Mouse (Mus musculus): ENCODE measurements at regions not wholly inside any gene's neighbourhood (a gene's known extent, or its start where the extent isn't known, plus 50 kb on each side); places are given as distances from the start of the nearest gene placed in this dataset.

- no peak for TF ChIP-seq CTCF (conservative IDR thresholded peaks at IDR 0.05 in 1 of 2, IDR thresholded peaks at IDR 0.05 in 1 of 2; ENCODE audit: low read depth in 2 of 2, low read length in 2 of 2)
- TF ChIP-seq MAZ (IDR thresholded peaks at IDR 0.05; ENCODE audit: low read depth, low read length), result no peak
- TF ChIP-seq ZKSCAN1 (IDR thresholded peaks at IDR 0.05; ENCODE audit: borderline replicate concordance, low read depth, low read length), result no peak
- TF ChIP-seq USF1 (IDR thresholded peaks at IDR 0.05; ENCODE audit: low read depth, low read length), result no peak
- TF ChIP-seq SMC3 (IDR thresholded peaks at IDR 0.05; ENCODE audit: low read depth, low read length), result no peak
- no peak for TF ChIP-seq POLR2A (IDR thresholded peaks at IDR 0.05; ENCODE audit: low read depth, low read length)
- TF ChIP-seq CHD2 (IDR thresholded peaks at IDR 0.05; ENCODE audit: low read length), result no peak
- no peak for TF ChIP-seq BHLHE40 (IDR thresholded peaks at IDR 0.05; ENCODE audit: low read depth, low read length)
- TF ChIP-seq JUND (conservative IDR thresholded peaks at IDR 0.05; ENCODE audit: low read depth, low read length), result no peak
- no peak for TF ChIP-seq EP300 (IDR thresholded peaks at IDR 0.05; ENCODE audit: low read length)
- no peak for TF ChIP-seq MXI1 (IDR thresholded peaks at IDR 0.05; ENCODE audit: low read depth, low read length)
Observed at GRCm38 (mm10) chr7:71872912-71873311, 433.5 kb downstream of the Mctp2 start.

Data from CH12.LX (cell line).